Mouse (Mus musculus) myocyte (in vitro differentiated cells): ENCODE results near the gene Tifa. TPM values are rescaled to one million over a fixed set of nuclear protein-coding genes. Genes with fewer than 3 reads are reported as not detected.

ENCODE experiments used
- H3K27me3 ChIP-seq: one replicate; pipeline ENCODE4 v1.6.1; 2011; ENCODE audit not compliant: control insufficient read depth, insufficient read depth, insufficient read length
- H3K36me3 ChIP-seq: one replicate; pipeline ENCODE4 v1.6.1; 2011; ENCODE audit not compliant: control insufficient read depth, insufficient read depth
- H3K4me2 ChIP-seq: one replicate; pipeline ENCODE4 v1.6.1; 2011; ENCODE audit warnings: low read depth, control low read depth
- H3K4me3 ChIP-seq: one replicate; pipeline ENCODE4 v1.5.1; 2011; ENCODE audit warnings: mild to moderate bottlenecking, control low read depth, moderate library complexity
- H3K79me2 ChIP-seq: one replicate; pipeline ENCODE4 v1.6.1; 2011; ENCODE audit not compliant: control insufficient read depth, insufficient read depth
- H3ac ChIP-seq: one replicate; pipeline ENCODE4 v1.6.1; 2011; ENCODE audit not compliant: control insufficient read depth, insufficient read length
- CEBPB ChIP-seq: IDR thresholded peaks from 2 replicates; pipeline ENCODE4 v1.6.1; 2011; ENCODE audit warnings: mild to moderate bottlenecking, moderate library complexity; ENCODE audit not compliant: poor library complexity, insufficient read depth, severe bottlenecking
- E2F4 ChIP-seq: IDR thresholded peaks from one replicate; pipeline ENCODE4 v1.6.1; 2011; ENCODE audit warnings: mild to moderate bottlenecking, control low read depth, moderate library complexity; ENCODE audit not compliant: insufficient read depth
- MAX ChIP-seq: IDR thresholded peaks from one replicate; pipeline ENCODE4 v1.6.1; 2011; ENCODE audit warnings: low read depth, mild to moderate bottlenecking, control low read depth
- MYOD1 ChIP-seq, 3 experiments: IDR thresholded peaks; one replicate each; pipeline ENCODE4 v1.6.1; 2011; ENCODE audit warnings: control low read depth in 2 of 3, low read depth in 2 of 3, mild to moderate bottlenecking in 2 of 3, moderate library complexity in 1 of 3; ENCODE audit not compliant: insufficient read length in 2 of 3, control insufficient read depth in 1 of 3
- MYOG ChIP-seq, 3 experiments: IDR thresholded peaks; one replicate each; pipeline ENCODE4 v1.6.1; 2011; ENCODE audit warnings: control low read depth in 2 of 3, low read depth in 2 of 3, mild to moderate bottlenecking in 2 of 3; ENCODE audit not compliant: insufficient read length in 2 of 3, control insufficient read depth in 1 of 3, insufficient read depth in 1 of 3
- POLR2A ChIP-seq: IDR thresholded peaks from one replicate; pipeline ENCODE4 v1.6.1; 2011; ENCODE audit warnings: low read depth, mild to moderate bottlenecking, control low read depth, moderate library complexity; ENCODE audit not compliant: insufficient read length
- POLR2AphosphoS2 ChIP-seq: IDR thresholded peaks from one replicate; pipeline ENCODE4 v1.6.1; 2011; ENCODE audit warnings: low read depth, control low read depth; ENCODE audit not compliant: insufficient read length
- REST ChIP-seq: IDR thresholded peaks from one replicate; pipeline ENCODE4 v1.6.1; 2011; ENCODE audit warnings: mild to moderate bottlenecking, control low read depth, moderate library complexity; ENCODE audit not compliant: insufficient read depth, insufficient read length
- SRF ChIP-seq: IDR thresholded peaks from one replicate; pipeline ENCODE4 v1.6.1; 2011; ENCODE audit warnings: low read depth; ENCODE audit not compliant: control insufficient read depth, insufficient read length
- TCF12 ChIP-seq: IDR thresholded peaks from one replicate; pipeline ENCODE4 v1.6.1; 2011; ENCODE audit warnings: mild to moderate bottlenecking, control low read depth; ENCODE audit not compliant: poor library complexity, insufficient read depth, severe bottlenecking
- TCF3 ChIP-seq: IDR thresholded peaks from one replicate; pipeline ENCODE4 v1.6.1; 2011; ENCODE audit warnings: low read depth, control low read depth; ENCODE audit not compliant: insufficient read length
- USF1 ChIP-seq: IDR thresholded peaks from one replicate; pipeline ENCODE4 v1.6.1; 2011; ENCODE audit warnings: low read depth, mild to moderate bottlenecking, control low read depth, moderate library complexity
- polyA plus RNA-seq: library from polyadenylated mRNA; unstranded; fragments of >200 nt; fragmentation: generic; extraction: Trizol; gene quantifications from one replicate; pipeline ENCODE4 v1.2.1, GENCODE M21; 2012; ENCODE audit warnings: missing spikeins

Tifa gene
- polyA plus RNA-seq, 1 experiment: 0.85 TPM

DNA sequence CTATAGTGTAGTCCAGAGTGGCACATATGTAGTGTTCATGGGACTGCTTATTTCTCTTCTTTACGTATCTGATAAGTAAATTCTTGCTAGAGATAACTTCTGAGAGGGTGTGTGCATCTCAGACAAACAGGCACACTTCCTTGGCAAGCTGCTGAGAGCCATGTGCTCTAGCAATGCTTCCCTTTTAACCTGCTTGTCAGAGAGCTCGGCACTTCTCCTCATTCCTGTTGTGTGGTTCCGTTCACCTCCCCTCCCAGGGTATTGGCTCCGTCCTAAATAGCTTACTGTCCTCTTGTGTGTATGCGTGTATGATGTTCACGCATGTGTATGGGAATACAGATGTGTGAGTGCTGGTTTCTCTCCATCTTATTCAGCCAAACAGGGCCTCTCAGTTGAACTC is 33.1 kb upstream of the Tifa start:
- TF ChIP-seq TCF3 (no peak), POLR2AphosphoS2 (no peak), SRF (no peak), E2F4 (no peak), MAX (no peak), USF1 (no peak), CEBPB (no peak), MYOG (IDR thresholded peaks at IDR 0.05; ENCODE audit: control insufficient read depth in 1 of 3, insufficient read depth in 1 of 3, insufficient read length in 2 of 3, low read depth in 2 of 3) (no peak), REST (no peak), POLR2A (no peak), TCF12 (no peak), MYOD1 (IDR thresholded peaks at IDR 0.05; ENCODE audit: control insufficient read depth in 1 of 3, insufficient read length in 2 of 3, low read depth in 2 of 3) (no peak)

GRCm38 (mm10) chr3:127757886-127758301 is 31.7 kb upstream of the Tifa start:
- Histone ChIP-seq H3K36me3 (no peaks in the 10 kb centered on the region), H3ac (no peak overlapping the region), H3K4me3 (no peak overlapping the region), H3K79me2 (no peaks in the 10 kb centered on the region), H3K4me2 (no peak overlapping the region), H3K27me3 (no peaks in the 10 kb centered on the region)
- TF ChIP-seq MYOD1 (IDR thresholded peaks at IDR 0.05; ENCODE audit: control insufficient read depth in 1 of 3, insufficient read length in 2 of 3, low read depth in 2 of 3) (no peak), TCF3 (no peak), TCF12 (no peak), POLR2A (no peak), REST (no peak), MAX (no peak), POLR2AphosphoS2 (no peak), MYOG (IDR thresholded peaks at IDR 0.05; ENCODE audit: control insufficient read depth in 1 of 3, insufficient read depth in 1 of 3, insufficient read length in 2 of 3, low read depth in 2 of 3) (no peak), E2F4 (no peak), CEBPB (no peak), SRF (no peak), USF1 (no peak)

More for the DNA sequence above, 33.1 kb upstream of the Tifa start:
- Histone ChIP-seq H3ac (no peak overlapping the region), H3K36me3 (no peaks in the 10 kb centered on the region), H3K79me2 (no peaks in the 10 kb centered on the region), H3K27me3 (no peaks in the 10 kb centered on the region), H3K4me3 (no peak overlapping the region), H3K4me2 (no peak overlapping the region)

DNA sequence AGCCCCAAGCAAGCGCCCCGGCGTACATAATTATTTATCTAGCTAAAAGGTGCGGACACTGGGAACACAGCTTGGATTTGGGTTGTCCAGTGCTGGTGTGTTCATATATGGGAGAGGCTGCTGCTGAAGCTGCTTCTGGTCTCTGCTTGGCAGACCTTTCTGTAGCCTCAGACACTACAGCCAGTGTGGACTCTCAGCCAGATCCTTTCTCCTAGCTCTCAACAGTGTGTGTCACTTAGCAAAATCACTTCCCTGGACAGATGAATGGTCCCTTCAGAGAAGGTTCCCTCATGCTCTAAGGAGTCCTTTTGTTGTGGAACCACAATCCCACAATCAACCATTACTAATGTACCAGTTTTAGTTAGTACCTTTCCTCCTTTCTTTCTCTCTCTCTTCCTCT is 30.8 kb upstream of the Tifa start:
- Histone ChIP-seq H3ac (no peak overlapping the region), H3K4me2 (no peak overlapping the region), H3K4me3 (no peak overlapping the region), H3K79me2 (no peaks in the 10 kb centered on the region), H3K36me3 (no peaks in the 10 kb centered on the region), H3K27me3 (no peaks in the 10 kb centered on the region)
- TF ChIP-seq SRF: no peak
- TF ChIP-seq E2F4: no peak
- no peak for TF ChIP-seq MAX
- no peak for TF ChIP-seq CEBPB
- no peak for TF ChIP-seq MYOG (IDR thresholded peaks at IDR 0.05; ENCODE audit: control insufficient read depth in 1 of 3, insufficient read depth in 1 of 3, insufficient read length in 2 of 3, low read depth in 2 of 3)
- TF ChIP-seq POLR2A: no peak
- TF ChIP-seq TCF3: no peak
- no peak for TF ChIP-seq MYOD1 (IDR thresholded peaks at IDR 0.05; ENCODE audit: control insufficient read depth in 1 of 3, insufficient read length in 2 of 3, low read depth in 2 of 3)
- TF ChIP-seq TCF12: no peak
- TF ChIP-seq POLR2AphosphoS2: no peak
- no peak for TF ChIP-seq REST
- no peak for TF ChIP-seq USF1

GRCm38 (mm10) chr3:127759212-127759611 is 30.4 kb upstream of the Tifa start:
- H3K79me2 ChIP-seq: no peaks in the 10 kb centered on the region
- no peaks in the 10 kb centered on the region for H3K27me3 ChIP-seq
- no peak overlapping the region for H3ac ChIP-seq
- no peaks in the 10 kb centered on the region for H3K36me3 ChIP-seq
- H3K4me3 ChIP-seq: no peak overlapping the region
- no peak overlapping the region for H3K4me2 ChIP-seq
- no peak for TF ChIP-seq CEBPB
- TF ChIP-seq SRF: no peak
- no peak for TF ChIP-seq POLR2AphosphoS2
- no peak for TF ChIP-seq USF1
- TF ChIP-seq TCF12: no peak
- TF ChIP-seq E2F4: no peak

DNA sequence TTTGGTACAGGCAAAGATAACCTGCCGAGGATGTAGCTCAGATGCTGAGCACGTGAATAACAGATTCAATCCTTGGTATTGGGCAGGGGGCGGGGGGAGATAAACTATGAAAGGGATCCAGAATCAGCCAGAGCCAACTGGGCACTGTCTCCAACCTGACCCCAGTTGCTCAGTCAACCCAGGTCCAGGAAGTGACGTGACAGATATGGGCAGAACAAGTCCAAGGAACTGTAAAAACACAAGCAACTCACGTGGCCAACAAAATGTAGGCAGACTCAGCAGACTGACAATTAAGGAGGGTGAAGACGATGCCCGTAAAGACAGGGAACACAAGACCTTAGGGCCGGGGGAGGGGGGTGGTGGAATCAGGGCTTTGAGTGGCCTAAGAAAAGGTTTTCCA is 27.2 kb upstream of the Tifa start:
- Histone ChIP-seq H3K4me3 (no peak overlapping the region), H3K4me2 (no peak overlapping the region), H3K79me2 (no peaks in the 10 kb centered on the region), H3ac (no peak overlapping the region), H3K27me3 (no peaks in the 10 kb centered on the region), H3K36me3 (no peaks in the 10 kb centered on the region)
- TF ChIP-seq REST: no peak
- no peak for TF ChIP-seq USF1
- TF ChIP-seq MAX: no peak
- no peak for TF ChIP-seq POLR2AphosphoS2
- TF ChIP-seq SRF: no peak
- TF ChIP-seq CEBPB: no peak
- no peak for TF ChIP-seq MYOG (IDR thresholded peaks at IDR 0.05; ENCODE audit: control insufficient read depth in 1 of 3, insufficient read depth in 1 of 3, insufficient read length in 2 of 3, low read depth in 2 of 3)
- no peak for TF ChIP-seq TCF12
- TF ChIP-seq MYOD1 (IDR thresholded peaks at IDR 0.05; ENCODE audit: control insufficient read depth in 1 of 3, insufficient read length in 2 of 3, low read depth in 2 of 3): no peak
- TF ChIP-seq TCF3: no peak
- no peak for TF ChIP-seq E2F4
- no peak for TF ChIP-seq POLR2A
